Mouse (Mus musculus): ENCODE measurements at regions not wholly inside any gene's neighbourhood (a gene's known extent, or its start where the extent isn't known, plus 50 kb on each side); places are given as distances from the start of the nearest gene placed in this dataset.
A peak's percentile ranks its signal among the peaks of the same experiment; 100 is the strongest.

GRCm38 (mm10) chr8:126667086-126667720 is 73.4 kb upstream of the Irf2bp2 start:
- H3K27me3 ChIP-seq (ENCODE audit: control insufficient read depth, insufficient read depth, low read length): no peaks in the 10 kb centered on the region
- peaks cover 62% of the 10 kb centered on the region for H3K4me1 ChIP-seq (replicated peaks; ENCODE audit: control insufficient read depth, insufficient read depth, low read length)
- peak overlapping the region; percentile 42 for H3K4me2 ChIP-seq (replicated peaks)
- H3K27ac ChIP-seq: peak overlapping the region; percentile 98
- DNase-seq (ENCODE audit: low spot score) (peak; percentile 41), ATAC-seq (ENCODE audit: low FRiP score) (peak; percentile 5)
- no peaks in the 10 kb centered on the region for H3K36me3 ChIP-seq (replicated peaks; ENCODE audit: control insufficient read depth, insufficient read depth)
- H3K9ac ChIP-seq: peak overlapping the region; percentile 52
- H3K4me3 ChIP-seq (replicated peaks; ENCODE audit: low read length): no peak overlapping the region
- H3K9me3 ChIP-seq (ENCODE audit: control insufficient read depth, low read length): no peaks in the 10 kb centered on the region
- 37% methylated on average over 12 of the region's 12 CpGs for WGBS

DNA sequence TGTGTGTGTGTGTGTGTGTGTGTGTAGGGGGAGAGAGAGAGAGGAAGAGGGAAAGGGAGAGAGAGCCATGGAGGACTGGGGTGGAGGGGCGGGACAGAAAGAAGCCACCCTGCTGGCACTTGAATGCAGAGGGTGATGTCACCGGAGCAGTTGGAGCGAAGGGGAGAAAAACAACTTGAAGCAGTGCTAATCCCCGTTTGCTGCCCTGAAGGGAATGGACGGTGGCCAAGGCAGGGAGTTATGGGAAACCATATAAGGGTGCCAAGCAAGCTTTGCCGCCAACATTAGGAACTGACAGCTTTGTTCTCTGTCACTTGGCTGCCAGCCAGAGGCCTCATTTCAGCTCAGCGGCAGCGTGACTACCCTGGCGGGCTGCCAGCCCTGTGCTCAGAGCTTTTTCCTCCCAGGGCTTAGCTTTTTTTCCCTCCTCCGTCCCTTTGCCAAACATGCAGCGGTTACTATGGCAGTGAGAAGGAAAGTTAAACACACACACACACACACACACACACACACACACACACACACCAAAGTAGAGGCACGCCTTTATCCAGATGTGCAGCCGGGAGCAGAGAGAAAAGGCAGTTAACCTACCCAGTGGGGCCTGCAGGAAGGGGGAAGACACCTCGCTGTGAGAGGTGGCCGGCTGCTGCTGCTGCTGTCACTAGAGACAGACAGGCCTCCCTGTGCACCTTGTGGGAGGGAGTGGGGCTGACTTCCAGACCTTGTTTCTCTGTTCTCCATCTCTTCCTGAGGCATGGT is 72.7 kb upstream of the Irf2bp2 start:
- Histone ChIP-seq H3K9me3 (ENCODE audit: control insufficient read depth, low read length) (no peaks in the 10 kb centered on the region), H3K27ac (peak overlapping the region; percentile 98), H3K36me3 (replicated peaks; ENCODE audit: control insufficient read depth, insufficient read depth) (no peaks in the 10 kb centered on the region), H3K4me1 (replicated peaks; ENCODE audit: control insufficient read depth, insufficient read depth, low read length) (peaks cover 69% of the 10 kb centered on the region), H3K9ac (peak overlapping the region; percentile 52), H3K27me3 (ENCODE audit: control insufficient read depth, insufficient read depth, low read length) (no peaks in the 10 kb centered on the region), H3K4me2 (replicated peaks) (peak overlapping the region; percentile 42), H3K4me3 (replicated peaks; ENCODE audit: low read length) (no peak overlapping the region)
- DNase-seq (ENCODE audit: low spot score) (peak; percentile 100), ATAC-seq (ENCODE audit: low FRiP score) (peak; percentile 86)
- under 1% methylated on average over 15 of the region's 15 CpGs for WGBS

- Histone ChIP-seq H3K9ac (peak overlapping the region; percentile 52), H3K4me1 (replicated peaks; ENCODE audit: control insufficient read depth, insufficient read depth, low read length) (peaks cover 77% of the 10 kb centered on the region), H3K36me3 (replicated peaks; ENCODE audit: control insufficient read depth, insufficient read depth) (no peaks in the 10 kb centered on the region), H3K27me3 (ENCODE audit: control insufficient read depth, insufficient read depth, low read length) (no peaks in the 10 kb centered on the region), H3K4me2 (replicated peaks) (peak overlapping the region; percentile 42), H3K4me3 (replicated peaks; ENCODE audit: low read length) (no peak overlapping the region), H3K27ac (peak overlapping the region; percentile 98), H3K9me3 (ENCODE audit: control insufficient read depth, low read length) (no peaks in the 10 kb centered on the region)
- ATAC-seq (ENCODE audit: low FRiP score): no peak
- DNase-seq (ENCODE audit: low spot score): peak; percentile 64
- 19% methylated on average over 18 of the region's 18 CpGs for WGBS
Measured at GRCm38 (mm10) chr8:126665581-126666241, 71.9 kb upstream of the Irf2bp2 start.

DNA sequence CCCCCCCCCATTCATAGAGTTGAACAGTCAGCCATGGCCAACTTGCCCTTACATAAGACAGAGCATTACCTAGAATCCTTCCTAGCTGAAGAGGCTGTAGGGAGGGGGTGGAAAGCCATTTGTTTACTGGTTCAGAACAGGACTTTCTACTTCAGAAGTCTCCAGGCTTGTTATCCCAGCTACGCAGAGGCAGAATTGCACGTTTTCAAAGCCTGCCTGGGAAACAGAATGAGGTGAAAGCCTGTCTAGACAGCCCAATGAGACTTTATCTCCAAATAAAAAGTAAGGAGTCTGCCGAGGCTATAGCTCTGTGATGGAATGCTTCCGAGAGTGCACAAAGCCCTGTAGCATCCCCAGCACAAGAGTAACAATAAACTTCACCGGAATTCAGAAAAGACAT is 71.1 kb upstream of the Irf2bp2 start:
- no peaks in the 10 kb centered on the region for H3K9me3 ChIP-seq (ENCODE audit: control insufficient read depth, low read length)
- H3K4me1 ChIP-seq (replicated peaks; ENCODE audit: control insufficient read depth, insufficient read depth, low read length): peaks cover 86% of the 10 kb centered on the region
- no peak for ATAC-seq (ENCODE audit: low FRiP score)
- H3K9ac ChIP-seq: no peak overlapping the region
- H3K4me3 ChIP-seq (replicated peaks; ENCODE audit: low read length): no peak overlapping the region
- 62% methylated on average over 5 of the region's 5 CpGs for WGBS
- no peaks in the 10 kb centered on the region for H3K27me3 ChIP-seq (ENCODE audit: control insufficient read depth, insufficient read depth, low read length)
- no peak overlapping the region for H3K4me2 ChIP-seq (replicated peaks)
- peak overlapping the region; percentile 98 for H3K27ac ChIP-seq
- no peaks in the 10 kb centered on the region for H3K36me3 ChIP-seq (replicated peaks; ENCODE audit: control insufficient read depth, insufficient read depth)
- DNase-seq (ENCODE audit: low spot score): no peak

- whole genome bisulfite sequencing: 39% methylated on average over 14 of the region's 14 CpGs
- Histone ChIP-seq H3K4me1 (replicated peaks; ENCODE audit: control insufficient read depth, insufficient read depth, low read length) (peaks cover 85% of the 10 kb centered on the region), H3K27ac (peak overlapping the region; percentile 98), H3K9me3 (ENCODE audit: control insufficient read depth, low read length) (no peaks in the 10 kb centered on the region), H3K4me2 (replicated peaks) (no peak overlapping the region), H3K9ac (0 out of 2 replicates have a peak overlapping the region, but pooled peaks have one; percentile 2), H3K36me3 (replicated peaks; ENCODE audit: control insufficient read depth, insufficient read depth) (no peaks in the 10 kb centered on the region), H3K4me3 (replicated peaks; ENCODE audit: low read length) (no peak overlapping the region), H3K27me3 (ENCODE audit: control insufficient read depth, insufficient read depth, low read length) (no peaks in the 10 kb centered on the region)
- ATAC-seq (ENCODE audit: low FRiP score): no peak
- DNase-seq (ENCODE audit: low spot score): no peak
Measured at GRCm38 (mm10) chr8:126662797-126663784, 69.3 kb upstream of the Irf2bp2 start.

DNA sequence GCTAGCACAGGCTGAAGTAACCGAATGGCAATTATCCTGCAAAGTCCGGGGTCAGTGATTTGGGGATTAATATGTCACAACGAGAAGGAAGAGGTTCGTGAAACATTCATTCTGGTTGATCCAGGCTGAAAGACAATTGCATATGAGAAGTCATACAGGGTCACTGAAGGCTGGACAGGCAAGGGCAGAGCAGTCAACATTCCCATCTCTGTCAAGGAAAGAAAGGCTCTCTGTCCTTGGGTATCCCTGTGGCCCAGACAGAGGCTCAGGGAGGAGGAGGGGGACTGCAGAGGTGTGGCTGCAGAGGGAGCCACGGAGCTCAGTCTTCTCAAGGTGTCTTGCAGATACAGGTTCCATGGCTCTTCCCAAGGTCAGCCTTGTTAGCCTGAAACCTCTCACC is 68.4 kb upstream of the Irf2bp2 start:
- H3K4me1 ChIP-seq (replicated peaks; ENCODE audit: control insufficient read depth, insufficient read depth, low read length): peaks cover 76% of the 10 kb centered on the region
- WGBS: 40% methylated on average over 5 of the region's 5 CpGs
- no peak overlapping the region for H3K4me3 ChIP-seq (replicated peaks; ENCODE audit: low read length)
- no peaks in the 10 kb centered on the region for H3K36me3 ChIP-seq (replicated peaks; ENCODE audit: control insufficient read depth, insufficient read depth)
- no peak overlapping the region for H3K9ac ChIP-seq
- no peaks in the 10 kb centered on the region for H3K27me3 ChIP-seq (ENCODE audit: control insufficient read depth, insufficient read depth, low read length)
- H3K4me2 ChIP-seq (replicated peaks): 0 out of 2 replicates have a peak overlapping the region, but pooled peaks have one; percentile 23
- peak overlapping the region; percentile 98 for H3K27ac ChIP-seq
- no peaks in the 10 kb centered on the region for H3K9me3 ChIP-seq (ENCODE audit: control insufficient read depth, low read length)
- ATAC-seq (ENCODE audit: low FRiP score): no peak
- DNase-seq (ENCODE audit: low spot score): no peak

DNA sequence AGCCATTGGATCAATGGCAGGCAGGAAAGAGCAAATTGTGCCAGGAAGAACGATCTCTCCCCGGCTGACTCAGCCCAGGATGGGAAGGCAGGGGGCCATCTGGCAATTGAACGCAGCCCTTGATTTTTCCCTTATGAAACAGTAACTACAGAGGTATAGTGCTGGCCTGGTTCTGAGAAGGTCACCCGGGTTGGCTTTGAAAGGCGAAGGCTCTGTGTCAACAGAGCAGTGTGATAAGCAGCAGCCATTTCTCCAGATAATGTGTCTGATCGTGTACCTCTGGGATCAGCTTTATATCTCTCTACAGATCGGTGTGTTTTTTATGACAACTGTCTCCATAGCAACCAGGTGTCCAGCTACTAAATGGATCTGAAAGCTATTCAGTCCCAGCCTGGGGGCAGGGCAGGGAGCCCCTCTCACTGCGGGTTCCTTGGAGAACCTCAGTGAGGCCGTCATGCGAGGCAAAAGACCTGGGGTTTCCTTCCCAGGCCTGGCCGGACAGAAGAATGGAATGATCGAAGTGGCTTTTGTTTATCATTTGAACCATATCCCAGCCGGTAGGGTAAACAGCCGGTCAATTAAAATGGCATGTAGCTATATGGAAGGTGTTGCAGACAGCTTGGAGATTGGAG is 67.8 kb upstream of the Irf2bp2 start:
- Histone ChIP-seq H3K36me3 (replicated peaks; ENCODE audit: control insufficient read depth, insufficient read depth) (no peaks in the 10 kb centered on the region), H3K27me3 (ENCODE audit: control insufficient read depth, insufficient read depth, low read length) (no peaks in the 10 kb centered on the region), H3K9ac (peak overlapping the region; percentile 21; the same call in 1 of the 2 replicates), H3K4me1 (replicated peaks; ENCODE audit: control insufficient read depth, insufficient read depth, low read length) (peaks cover 71% of the 10 kb centered on the region), H3K9me3 (ENCODE audit: control insufficient read depth, low read length) (no peaks in the 10 kb centered on the region), H3K27ac (peak overlapping the region; percentile 98), H3K4me2 (replicated peaks) (peak overlapping the region; percentile 23), H3K4me3 (replicated peaks; ENCODE audit: low read length) (no peak overlapping the region)
- ATAC-seq (ENCODE audit: low FRiP score) (peak; percentile 5; the same call in 1 of the 2 replicates), DNase-seq (ENCODE audit: low spot score) (no peak)
- 20% methylated on average over 14 of the region's 14 CpGs for WGBS

- H3K27me3 ChIP-seq (ENCODE audit: control insufficient read depth, insufficient read depth, low read length): no peaks in the 10 kb centered on the region
- peak overlapping the region; percentile 45 for H3K9ac ChIP-seq
- H3K4me1 ChIP-seq (replicated peaks; ENCODE audit: control insufficient read depth, insufficient read depth, low read length): peaks cover 66% of the 10 kb centered on the region
- peak; percentile 69 for DNase-seq (ENCODE audit: low spot score)
- 21% methylated on average over 12 of the region's 12 CpGs for WGBS
- peak overlapping the region; percentile 23 for H3K4me2 ChIP-seq (replicated peaks)
- H3K9me3 ChIP-seq (ENCODE audit: control insufficient read depth, low read length): no peaks in the 10 kb centered on the region
- ATAC-seq (ENCODE audit: low FRiP score): peak; percentile 35; the same call in 1 of the 2 replicates
- H3K36me3 ChIP-seq (replicated peaks; ENCODE audit: control insufficient read depth, insufficient read depth): no peaks in the 10 kb centered on the region
- H3K4me3 ChIP-seq (replicated peaks; ENCODE audit: low read length): no peak overlapping the region
- H3K27ac ChIP-seq: peak overlapping the region; percentile 98
Measured at GRCm38 (mm10) chr8:126660658-126661316, 67.0 kb upstream of the Irf2bp2 start.

Measured in hindbrain, embryonic 14.5 days (tissue).